ENCODE assay signal across 20 mouse cellular contexts in the genomic region with DNA sequence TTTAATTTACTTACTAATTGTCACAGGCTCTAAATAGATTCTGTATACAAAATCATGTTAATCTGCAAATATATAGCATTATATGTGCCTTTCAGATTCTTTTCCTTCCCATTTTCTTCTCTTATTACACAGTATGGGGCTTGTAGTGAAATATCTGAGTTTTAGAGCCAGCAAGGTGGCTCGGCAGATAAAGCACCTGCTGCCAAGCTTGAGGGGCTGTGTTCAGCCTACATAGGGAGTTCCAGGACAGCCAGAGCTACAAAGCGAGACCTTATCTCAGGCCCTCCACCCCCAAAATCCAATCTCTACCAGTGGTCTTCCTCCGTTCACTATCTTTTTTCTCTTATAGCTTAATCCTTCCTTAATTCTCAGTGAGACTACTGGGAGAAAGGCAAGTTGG.
A peak's percentile ranks its signal among the peaks of the same experiment; 100 is the strongest.
DNase-seq lines count a peak whose midpoint lies in the region; ATAC-seq and TF ChIP-seq lines count a peak whose summit lies in the region.
"Had no signal": no experiment of that assay in that cellular context is flagged by ENCODE, and none has a peak within 500 bp of the region (broad histone marks: within the 10 kb centered on the region; RNA-seq: fewer than 3 reads in every experiment).

No protein-coding gene starts in this region.

- H3K4me3 ChIP-seq in MEL (ENCODE audit: control insufficient read depth in 1 of 2, insufficient read depth in 1 of 2, low read depth in 2 of 2, low read length in 2 of 2), result no peak overlapping the region
- H3K4me3 ChIP-seq in forebrain, embryonic 14.5 days (ENCODE audit: low read depth, low read length), result no peak overlapping the region

- H3K9ac ChIP-seq in MEL (ENCODE audit: control insufficient read depth, low read depth, low read length, poor library complexity, severe bottlenecking), result no peak overlapping the region
- H3K9ac ChIP-seq in forebrain, embryonic 14.5 days (ENCODE audit: low read length), result no peak overlapping the region

- no peak for TF ChIP-seq CTCF in MEL (IDR thresholded peaks at IDR 0.05 in 2 of 3, conservative IDR thresholded peaks at IDR 0.05 in 1 of 3; ENCODE audit: control insufficient read depth in 1 of 3, insufficient read depth in 1 of 3, low read depth in 2 of 3, low read length in 3 of 3, poor library complexity in 1 of 3, severe bottlenecking in 1 of 3)

- H3K9me3 ChIP-seq in MEL (replicated peaks; ENCODE audit: insufficient read depth, low read length), result no peaks in the 10 kb centered on the region
- H3K9me3 ChIP-seq in forebrain, embryonic 14.5 days (replicated peaks; ENCODE audit: control insufficient read depth, low read length), result no peaks in the 10 kb centered on the region
- H3K9me3 ChIP-seq: G1E had no signal

- TF ChIP-seq POLR2A in MEL (IDR thresholded peaks at IDR 0.05; ENCODE audit: control insufficient read depth in 1 of 2, insufficient read depth in 1 of 2, low read depth in 1 of 2, low read length in 2 of 2, poor library complexity in 1 of 2), result no peak

- no peaks in the 10 kb centered on the region for H3K79me2 ChIP-seq in MEL (ENCODE audit: control insufficient read depth, insufficient read depth, low read length, poor library complexity)

- ATAC-seq in forebrain, embryonic 14.5 days, result no peak
- ATAC-seq: activated CD4-positive, CD25-positive, alpha-beta regulatory T cell, adult 4 months; CD4-positive, CD25-positive, alpha-beta regulatory T cell, adult 4 months; Patski had no signal

- no peaks in the 10 kb centered on the region for H3K27me3 ChIP-seq in MEL (ENCODE audit: control insufficient read depth in 1 of 2, insufficient read depth in 2 of 2, low read length in 2 of 2)
- H3K27me3 ChIP-seq in forebrain, embryonic 14.5 days (replicated peaks; ENCODE audit: control insufficient read depth, insufficient read depth, low read length), result no peaks in the 10 kb centered on the region
- H3K27me3 ChIP-seq: CH12.LX, Patski had no signal

- H3K4me2 ChIP-seq in forebrain, embryonic 14.5 days (ENCODE audit: low read length), result no peak overlapping the region

- H3K4me1 ChIP-seq in MEL (ENCODE audit: control insufficient read depth in 1 of 2, insufficient read depth in 2 of 2, low read length in 2 of 2), result peaks cover 3 to 6% of the 10 kb centered on the region in 2 experiments; a peak in 2 of 4 replicates
- no peaks in the 10 kb centered on the region for H3K4me1 ChIP-seq in forebrain, embryonic 14.5 days (ENCODE audit: control insufficient read depth, insufficient read depth, low read length)

- peak; percentile 67 to 68 for TF ChIP-seq EP300 in MEL (IDR thresholded peaks at IDR 0.05; ENCODE audit: low read depth in 1 of 2, low read length in 2 of 2)

- TF ChIP-seq RAD21 in MEL (IDR thresholded peaks at IDR 0.05; ENCODE audit: low read depth, low read length), result no peak

- DNase-seq in heart, adult 11 months, result peak; percentile 4
- DNase-seq in heart, adult 8-10 months (ENCODE audit: low spot score), result no peak
- DNase-seq in MEL (ENCODE audit: low read depth, low spot score), result peak; percentile 55
- DNase-seq in forebrain, embryonic 14.5 days (ENCODE audit: low spot score), result no peak
- DNase-seq: adrenal gland, adult 2 months; adrenal gland, adult 8-10 months; adrenal gland, postnatal 10 days; adrenal gland, postnatal 14 days; adrenal gland, postnatal 25 days; adrenal gland, postnatal 36 days; B cell, adult 2 months; cerebellum, adult 11 months; cerebellum, adult 11-12 months; cerebellum, adult 18-20 months; cerebellum, adult 2 months had no signal

- no peak overlapping the region for H3K27ac ChIP-seq in MEL (ENCODE audit: control insufficient read depth, low read depth, low read length)
- no peak overlapping the region for H3K27ac ChIP-seq in forebrain, embryonic 14.5 days (ENCODE audit: low read depth, low read length)

- peaks cover 0 to 8% of the 10 kb centered on the region in 2 experiments; a peak in 2 of 4 replicates for H3K36me3 ChIP-seq in MEL (ENCODE audit: control insufficient read depth in 1 of 2, insufficient read depth in 2 of 2, low read length in 2 of 2)
- H3K36me3 ChIP-seq in forebrain, embryonic 14.5 days (ENCODE audit: control insufficient read depth, insufficient read depth, low read length), result no peaks in the 10 kb centered on the region

- 85% methylated on average over 3 of the region's 3 CpGs for WGBS in forebrain, embryonic 14.5 days

TF ChIP-seq in MEL, 35 proteins besides CTCF, POLR2A, EP300 and RAD21:
- TF ChIP-seq TCF12 (IDR thresholded peaks at IDR 0.05; ENCODE audit: low read depth, low read length) (peak; percentile 77), E2F4 (IDR thresholded peaks at IDR 0.05; ENCODE audit: borderline replicate concordance, low read depth, low read length) (no peak), POLR2AphosphoS5 (IDR thresholded peaks at IDR 0.05; ENCODE audit: borderline replicate concordance, low read depth, low read length) (no peak), KAT2A (conservative IDR thresholded peaks at IDR 0.05; ENCODE audit: low read depth, low read length) (no peak), MXI1 (IDR thresholded peaks at IDR 0.05; ENCODE audit: low read depth, low read length) (no peak), JUND (IDR thresholded peaks at IDR 0.05; ENCODE audit: low read depth, low read length) (no peak), GATA1 (IDR thresholded peaks at IDR 0.05; ENCODE audit: low read depth, low read length) (peak; percentile 50), GABPA (IDR thresholded peaks at IDR 0.05; ENCODE audit: low read depth, low read length) (no peak), TAL1 (IDR thresholded peaks at IDR 0.05; ENCODE audit: low read length) (peak; percentile 30), MYB (IDR thresholded peaks at IDR 0.05; ENCODE audit: low read depth, low read length) (no peak), POLR2AphosphoS2 (IDR thresholded peaks at IDR 0.05; ENCODE audit: low read length) (no peak), RCOR1 (IDR thresholded peaks at IDR 0.05; ENCODE audit: low read depth, low read length) (peak; percentile 55), MAX (IDR thresholded peaks at IDR 0.05; ENCODE audit: low read length) (no peak), TBP (IDR thresholded peaks at IDR 0.05; ENCODE audit: low read depth, low read length) (no peak), ZC3H11A (IDR thresholded peaks at IDR 0.05; ENCODE audit: low read depth, low read length) (no peak), MAFK (IDR thresholded peaks at IDR 0.05; ENCODE audit: borderline replicate concordance, low read depth, low read length) (no peak), ELF1 (IDR thresholded peaks at IDR 0.05; ENCODE audit: low read depth, low read length) (no peak), ZKSCAN1 (IDR thresholded peaks at IDR 0.05; ENCODE audit: low read depth, low read length) (no peak), MYC (IDR thresholded peaks at IDR 0.05; ENCODE audit: low read depth, low read length) (no peak), UBTF (IDR thresholded peaks at IDR 0.05; ENCODE audit: borderline replicate concordance, insufficient read depth, low read depth, low read length) (no peak), SMC3 (IDR thresholded peaks at IDR 0.05; ENCODE audit: low read depth, low read length) (no peak), BHLHE40 (IDR thresholded peaks at IDR 0.05; ENCODE audit: borderline replicate concordance, low read depth, low read length) (no peak), HCFC1 (IDR thresholded peaks at IDR 0.05; ENCODE audit: low read depth, low read length) (no peak), NELFE (IDR thresholded peaks at IDR 0.05; ENCODE audit: low read depth, low read length) (no peak)

Comparison
In these comparisons a context has a peak if more than half of its experiments do, and no peak if none do; other contexts are left out.
1. DNase-seq: peak in heart, adult 11 months (single experiment) and MEL (single experiment); none in heart, adult 8-10 months (single experiment) and forebrain, embryonic 14.5 days (single experiment).